Mouse (Mus musculus) left cerebral cortex, postnatal 10 days (tissue): ENCODE measurements around the gene Slc10a4. TPM values are rescaled to one million over a fixed set of nuclear protein-coding genes. Genes with fewer than 3 reads are reported as not detected.
"Not testable (repeated sequence)": the region's sequence is repeated elsewhere in the genome, so short reads cannot be mapped to it uniquely, and the experiment has no call there.

Experiments
- DNase-seq, 2 experiments: peaks; one replicate each; pipeline ENCODE4 v3.0.0; 2021 to 2022; ENCODE audit warnings: low spot score in 2 of 2, mixed read lengths in 1 of 2; ENCODE audit errors: extremely low spot score in 1 of 2
- intact Hi-C: fragments of 180-260 bp; cut with DNase I; formaldehyde crosslinking; loops from one replicate; pipeline ENCODE4 v1.15.1; 2025
- total RNA-seq, 2 experiments: library from RNA; stranded (reverse); gene quantifications; 2 replicates each; pipeline ENCODE4 v1.2.3; 2021

Gene Slc10a4
- total RNA-seq, 2 experiments from 2014 or later = 3.9 to 4.4 TPM

GRCm38 (mm10) chr5:73011806-73012205 is 5.1 kb downstream of the Slc10a4 start:
- intact Hi-C loops = not testable (repeated sequence)

GRCm38 (mm10) chr5:73012884-73013610 is 6.4 kb downstream of the Slc10a4 start:
- DNase-seq, intact Hi-C loops: not testable (repeated sequence)

More at GRCm38 (mm10) chr5:73011806-73012205, 5.1 kb downstream of the Slc10a4 start:
- not testable (repeated sequence) for DNase-seq

- intact Hi-C loops = not testable (repeated sequence)
- DNase-seq = peak in 1 of 2 experiments; percentile 21
These were observed 7.1 kb downstream of the Slc10a4 start for GRCm38 (mm10) chr5:73013611-73014287.

- intact Hi-C loops = no loop called here
- no peak for DNase-seq
These were observed 8.1 kb downstream of the Slc10a4 start for GRCm38 (mm10) chr5:73014745-73015144.

GRCm38 (mm10) chr5:73023801-73024200 is 17.1 kb downstream of the Slc10a4 start:
- intact Hi-C loops = no loop called here
- no peak for DNase-seq

GRCm38 (mm10) chr5:73028646-73029045 is 22.0 kb downstream of the Slc10a4 start:
- intact Hi-C loops = no loop called here

GRCm38 (mm10) chr5:73032481-73032880 is 25.8 kb downstream of the Slc10a4 start:
- DNase-seq = no peak
- intact Hi-C loops = no loop called here

More at GRCm38 (mm10) chr5:73028646-73029045, 22.0 kb downstream of the Slc10a4 start:
- no peak for DNase-seq

GRCm38 (mm10) chr5:73044055-73044454 is 37.4 kb downstream of the Slc10a4 start:
- intact Hi-C loops = no loop called here
- DNase-seq = no peak

GRCm38 (mm10) chr5:73047651-73048245 is 41.1 kb downstream of the Slc10a4 start:
- no peak for DNase-seq
- intact Hi-C loops = no loop called here

GRCm38 (mm10) chr5:73053933-73054332 is 47.2 kb downstream of the Slc10a4 start:
- intact Hi-C loops = no loop called here
- DNase-seq = no peak

GRCm38 (mm10) chr5:73056457-73056856 is 49.8 kb downstream of the Slc10a4 start:
- intact Hi-C loops = loop anchor here (5.0 kb wide), 1 partner anchor 79 kb away; no protein-coding TSS in a partner anchor
- DNase-seq = no peak

GRCm38 (mm10) chr5:73056937-73057336 is 50.3 kb downstream of the Slc10a4 start:
- intact Hi-C loops = loop anchor here (5.0 kb wide), 1 partner anchor 80 kb away; no protein-coding TSS in a partner anchor

GRCm38 (mm10) chr5:73061506-73062155 is 54.9 kb downstream of the Slc10a4 start:
- intact Hi-C loops = no loop called here
- DNase-seq = peak in 1 of 2 experiments; percentile 19

More at GRCm38 (mm10) chr5:73056937-73057336, 50.3 kb downstream of the Slc10a4 start:
- no peak for DNase-seq

Other genes starting within 250 kb of the Slc10a4 start
- gene Tec, start 138.4 kb upstream of the Slc10a4 start, total RNA-seq = 10 to 100 TPM in 1 of 2 experiments, 1 to 10 TPM in 1; 7.3 to 12.4 TPM
- 10 to 100 TPM; 38.0 to 39.7 TPM for gene Slain2, start 92.6 kb upstream of the Slc10a4 start, total RNA-seq
- not detected for gene Gm10135, start 32.2 kb upstream of the Slc10a4 start, total RNA-seq
- 10 to 100 TPM; 52.1 to 54.5 TPM for gene Fryl, start 249.7 kb downstream of the Slc10a4 start, total RNA-seq